ENCODE assay signal across 12 mouse cellular contexts in genomic region chr2:70989201-70990191, GRCm38 (mm10).
DNase-seq lines count a peak whose midpoint lies in the region; ATAC-seq and TF ChIP-seq lines count a peak whose summit lies in the region.
"Had no signal": no experiment of that assay in that cellular context is flagged by ENCODE, and none has a peak within 500 bp of the region (broad histone marks: within the 10 kb centered on the region; RNA-seq: fewer than 3 reads in every experiment).

No protein-coding gene starts in this region.

- peaks cover 14% of the 10 kb centered on the region for H3K4me1 ChIP-seq in midbrain, embryonic 13.5 days (replicated peaks)
- peaks cover 9% of the 10 kb centered on the region; the same call in 1 of the 2 replicates for H3K4me1 ChIP-seq in midbrain, embryonic 15.5 days
- peaks cover 9% of the 10 kb centered on the region for H3K4me1 ChIP-seq in heart, adult 2 months (ENCODE audit: control insufficient read depth, insufficient read depth, low read length)
- H3K4me1 ChIP-seq in hindbrain, embryonic 14.5 days (replicated peaks; ENCODE audit: control insufficient read depth, insufficient read depth, low read length): no peaks in the 10 kb centered on the region; the same call in 1 of the 2 replicates

- whole genome bisulfite sequencing in midbrain, embryonic 13.5 days: 58% methylated on average over 17 of the region's 17 CpGs
- 56% methylated on average over 17 of the region's 17 CpGs for WGBS in midbrain, embryonic 15.5 days
- WGBS in heart, adult 2 months: 22% methylated on average over 17 of the region's 17 CpGs
- 61% methylated on average over 17 of the region's 17 CpGs for WGBS in hindbrain, embryonic 14.5 days

- no peaks in the 10 kb centered on the region for H3K27me3 ChIP-seq in midbrain, embryonic 13.5 days
- H3K27me3 ChIP-seq in midbrain, embryonic 15.5 days (replicated peaks): no peaks in the 10 kb centered on the region
- no peaks in the 10 kb centered on the region for H3K27me3 ChIP-seq in heart, adult 2 months (ENCODE audit: control insufficient read depth, insufficient read depth, low read length)
- H3K27me3 ChIP-seq in hindbrain, embryonic 14.5 days (ENCODE audit: control insufficient read depth, insufficient read depth, low read length): no peaks in the 10 kb centered on the region
- H3K27me3 ChIP-seq: intestine, embryonic 15.5 days had no signal

- no peak for TF ChIP-seq CTCF in heart, adult 2 months (IDR thresholded peaks at IDR 0.05)

- no peaks in the 10 kb centered on the region for H3K79me2 ChIP-seq in heart, adult 2 months (replicated peaks; ENCODE audit: control insufficient read depth, insufficient read depth, low read length)

- H3K4me2 ChIP-seq in midbrain, embryonic 13.5 days (replicated peaks): no peak overlapping the region
- H3K4me2 ChIP-seq in midbrain, embryonic 15.5 days: no peak overlapping the region
- H3K4me2 ChIP-seq in hindbrain, embryonic 14.5 days (replicated peaks): no peak overlapping the region
- H3K4me2 ChIP-seq: intestine, embryonic 15.5 days; lung, embryonic 14.5 days had no signal

- no peaks in the 10 kb centered on the region for H3K9me3 ChIP-seq in midbrain, embryonic 13.5 days
- H3K9me3 ChIP-seq in midbrain, embryonic 15.5 days: no peaks in the 10 kb centered on the region
- H3K9me3 ChIP-seq in hindbrain, embryonic 14.5 days (ENCODE audit: control insufficient read depth, low read length): no peaks in the 10 kb centered on the region
- H3K9me3 ChIP-seq: intestine, embryonic 15.5 days had no signal

- H3K9ac ChIP-seq in midbrain, embryonic 13.5 days (replicated peaks): no peak overlapping the region
- H3K9ac ChIP-seq in midbrain, embryonic 15.5 days: no peak overlapping the region
- peak overlapping the region; percentile 10 for H3K9ac ChIP-seq in heart, adult 2 months (ENCODE audit: low read depth, low read length)
- H3K9ac ChIP-seq in hindbrain, embryonic 14.5 days: no peak overlapping the region
- H3K9ac ChIP-seq: intestine, embryonic 15.5 days; lung, embryonic 14.5 days had no signal

- no peak for TF ChIP-seq POLR2A in heart, adult 2 months (IDR thresholded peaks at IDR 0.05; ENCODE audit: insufficient read depth, low read depth, low read length)

- intact Hi-C loops in heart, adult 2 months (cut with DNase I): loop anchor here (5.0 kb wide), 1 partner anchor 48 kb away; no protein-coding TSS in a partner anchor

- TF ChIP-seq EP300 in heart, adult 2 months (IDR thresholded peaks at IDR 0.05; ENCODE audit: insufficient read depth, low read depth, low read length): 0 out of 2 replicates have a peak, but pooled peaks have one; percentile 22

- DNase-seq in heart, adult 2 months: peak; percentile 35 to 55
- DNase-seq in thymus, postnatal 4 days: peak; percentile 27
- DNase-seq in hindbrain, embryonic 14.5 days (ENCODE audit: low spot score): no peak
- DNase-seq: cerebellum, adult 2 months; spleen, adult 18-20 months had no signal

- H3K4me3 ChIP-seq in midbrain, embryonic 13.5 days (replicated peaks): no peak overlapping the region
- no peak overlapping the region for H3K4me3 ChIP-seq in midbrain, embryonic 15.5 days
- peak overlapping the region; percentile 27 for H3K4me3 ChIP-seq in heart, adult 2 months
- H3K4me3 ChIP-seq in hindbrain, embryonic 14.5 days (replicated peaks; ENCODE audit: low read length): no peak overlapping the region
- H3K4me3 ChIP-seq: erythroblast, embryonic 14.5 days; intestine, embryonic 15.5 days had no signal

- no peaks in the 10 kb centered on the region for H3K36me3 ChIP-seq in midbrain, embryonic 13.5 days
- H3K36me3 ChIP-seq in midbrain, embryonic 15.5 days (replicated peaks): no peaks in the 10 kb centered on the region
- no peaks in the 10 kb centered on the region for H3K36me3 ChIP-seq in heart, adult 2 months (ENCODE audit: control insufficient read depth, insufficient read depth, low read length)
- H3K36me3 ChIP-seq in hindbrain, embryonic 14.5 days (replicated peaks; ENCODE audit: control insufficient read depth, insufficient read depth): no peaks in the 10 kb centered on the region
- H3K36me3 ChIP-seq: intestine, embryonic 15.5 days had no signal

- ATAC-seq in midbrain, embryonic 13.5 days: no peak
- ATAC-seq in midbrain, embryonic 15.5 days (replicated peaks): no peak
- peak; percentile 29 to 52; a peak in 3 of 4 replicates for ATAC-seq in hematopoietic stem cell, adult 5-6 weeks (replicated peaks in 1 of 2; ENCODE audit: insufficient read depth in 1 of 2, low FRiP score in 2 of 2, low TSS enrichment in 1 of 2, low read depth in 1 of 2, poor library complexity in 2 of 2, severe bottlenecking in 2 of 2)
- no peak for ATAC-seq in cerebellum, adult (ENCODE audit: insufficient number of reproducible peaks, low FRiP score, low TSS enrichment)
- no peak for ATAC-seq in hindbrain, embryonic 14.5 days (ENCODE audit: low FRiP score)
- ATAC-seq: intestine, embryonic 15.5 days had no signal

- H3K27ac ChIP-seq in midbrain, embryonic 13.5 days: peak overlapping the region; percentile 11; the same call in 1 of the 2 replicates
- no peak overlapping the region for H3K27ac ChIP-seq in midbrain, embryonic 15.5 days
- peak overlapping the region; percentile 79 for H3K27ac ChIP-seq in heart, adult 2 months
- no peak overlapping the region; the same call in 1 of the 2 replicates for H3K27ac ChIP-seq in hindbrain, embryonic 14.5 days
- H3K27ac ChIP-seq: intestine, embryonic 15.5 days had no signal

Comparison
In these comparisons a context has a peak if more than half of its experiments do, and no peak if none do; other contexts are left out.
1. H3K27ac ChIP-seq: peak in midbrain, embryonic 13.5 days (single experiment) and heart, adult 2 months (single experiment); none in midbrain, embryonic 15.5 days (single experiment) and hindbrain, embryonic 14.5 days (single experiment).
2. ATAC-seq: peak in hematopoietic stem cell, adult 5-6 weeks (2 of 2); none in midbrain, embryonic 13.5 days (single experiment), midbrain, embryonic 15.5 days (single experiment), cerebellum, adult (single experiment) and hindbrain, embryonic 14.5 days (single experiment).